In genomic region chr1:43562002-43562666, GRCm38 (mm10) we compare ENCODE assay signal across 10 mouse cellular contexts.
DNase-seq lines count a peak whose midpoint lies in the region; ATAC-seq lines count a peak whose summit lies in the region.
"Had no signal": no experiment of that assay in that cellular context is flagged by ENCODE, and none has a peak within 500 bp of the region (broad histone marks: within the 10 kb centered on the region; RNA-seq: fewer than 3 reads in every experiment).

No protein-coding gene starts in this region.

- no peaks in the 10 kb centered on the region for H3K27me3 ChIP-seq in lung, embryonic 15.5 days
- no peaks in the 10 kb centered on the region for H3K27me3 ChIP-seq in forebrain, embryonic 16.5 days (replicated peaks; ENCODE audit: control insufficient read depth, insufficient read depth, low read length)
- no peaks in the 10 kb centered on the region for H3K27me3 ChIP-seq in heart, embryonic 12.5 days (replicated peaks)
- H3K27me3 ChIP-seq: hindbrain, embryonic 15.5 days had no signal

- H3K4me2 ChIP-seq in lung, embryonic 15.5 days, result no peak overlapping the region
- H3K4me2 ChIP-seq in forebrain, embryonic 16.5 days (ENCODE audit: low read length), result no peak overlapping the region
- H3K4me2 ChIP-seq in heart, embryonic 12.5 days, result no peak overlapping the region
- H3K4me2 ChIP-seq: hindbrain, embryonic 15.5 days had no signal

- no peak overlapping the region for H3K4me3 ChIP-seq in lung, embryonic 15.5 days
- no peak overlapping the region for H3K4me3 ChIP-seq in forebrain, embryonic 16.5 days (replicated peaks; ENCODE audit: low read length)
- no peak overlapping the region for H3K4me3 ChIP-seq in heart, embryonic 12.5 days
- H3K4me3 ChIP-seq: hindbrain, embryonic 15.5 days had no signal

- H3K36me3 ChIP-seq in lung, embryonic 15.5 days, result no peaks in the 10 kb centered on the region
- no peaks in the 10 kb centered on the region for H3K36me3 ChIP-seq in forebrain, embryonic 16.5 days (ENCODE audit: control insufficient read depth, insufficient read depth)
- H3K36me3 ChIP-seq in heart, embryonic 12.5 days, result peaks cover 5% of the 10 kb centered on the region; the same call in 1 of the 2 replicates
- H3K36me3 ChIP-seq: hindbrain, embryonic 15.5 days had no signal

- ATAC-seq in lung, embryonic 15.5 days (ENCODE audit: borderline replicate concordance, extremely low read depth, low FRiP score, low TSS enrichment), result peak; percentile 78
- peak; percentile 39; the same call in 1 of the 2 replicates for ATAC-seq in forebrain, embryonic 16.5 days
- no peak for ATAC-seq in heart, embryonic 12.5 days (ENCODE audit: insufficient number of reproducible peaks, low FRiP score)

- no peak overlapping the region for H3K9ac ChIP-seq in lung, embryonic 15.5 days
- no peak overlapping the region for H3K9ac ChIP-seq in forebrain, embryonic 16.5 days (replicated peaks; ENCODE audit: low read depth, low read length)
- no peak overlapping the region for H3K9ac ChIP-seq in heart, embryonic 12.5 days
- H3K9ac ChIP-seq: hindbrain, embryonic 15.5 days had no signal

- H3K27ac ChIP-seq in lung, embryonic 15.5 days, result no peak overlapping the region
- peak overlapping the region; percentile 37; the same call in 1 of the 2 replicates for H3K27ac ChIP-seq in forebrain, embryonic 16.5 days (ENCODE audit: low read length)
- H3K27ac ChIP-seq in heart, embryonic 12.5 days (ENCODE audit: poor library complexity, severe bottlenecking), result no peak overlapping the region
- H3K27ac ChIP-seq: hindbrain, embryonic 15.5 days; macrophage had no signal

- H3K4me1 ChIP-seq in lung, embryonic 15.5 days, result peaks cover 9% of the 10 kb centered on the region; the same call in 1 of the 2 replicates
- H3K4me1 ChIP-seq in forebrain, embryonic 16.5 days (replicated peaks; ENCODE audit: control insufficient read depth, insufficient read depth, low read length), result peaks cover 6% of the 10 kb centered on the region; the same call in 1 of the 2 replicates
- no peaks in the 10 kb centered on the region for H3K4me1 ChIP-seq in heart, embryonic 12.5 days (replicated peaks)

- H3K9me3 ChIP-seq in lung, embryonic 15.5 days, result no peaks in the 10 kb centered on the region
- no peaks in the 10 kb centered on the region for H3K9me3 ChIP-seq in forebrain, embryonic 16.5 days (ENCODE audit: control insufficient read depth, low read length)
- H3K9me3 ChIP-seq in heart, embryonic 12.5 days (replicated peaks), result no peaks in the 10 kb centered on the region
- H3K9me3 ChIP-seq: hindbrain, embryonic 15.5 days had no signal

- DNase-seq in lung, adult 18-20 months, result no peak
- peak; percentile 88 for DNase-seq in cerebellum, adult 11-12 months
- peak; percentile 65 for DNase-seq in thymus, postnatal 14 days
- no peak for DNase-seq in urinary bladder, postnatal 4 days (ENCODE audit: low spot score in 2 of 2)
- DNase-seq: kidney, postnatal 36 days had no signal

- 48% methylated on average over 13 of the region's 13 CpGs for WGBS in lung, embryonic 15.5 days
- WGBS in forebrain, embryonic 16.5 days, result 76% methylated on average over 13 of the region's 13 CpGs
- WGBS in heart, embryonic 12.5 days, result 81% methylated on average over 13 of the region's 13 CpGs

Comparison
In these comparisons a context has a peak if more than half of its experiments do, and no peak if none do; other contexts are left out.
1. DNase-seq: peak in cerebellum, adult 11-12 months (single experiment) and thymus, postnatal 14 days (single experiment); none in lung, adult 18-20 months (0 of 2) and urinary bladder, postnatal 4 days (0 of 2).